16 mouse cellular contexts compared by ENCODE assay signal in the genomic region with DNA sequence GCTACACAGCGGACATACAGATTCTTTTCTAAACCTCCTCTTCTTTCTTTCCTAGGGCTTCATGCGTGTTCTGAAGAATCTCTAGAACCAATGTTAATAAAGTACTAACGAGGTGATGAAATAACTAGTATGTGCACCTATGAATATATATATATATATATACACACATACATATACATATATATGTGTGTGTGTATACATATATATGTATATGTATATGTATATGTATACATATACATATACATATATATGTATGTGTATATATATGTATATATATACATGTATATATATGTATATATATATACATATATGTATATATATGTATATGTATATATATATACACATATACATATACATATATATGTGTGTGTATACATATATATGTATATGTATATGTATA.
"Had no signal": no experiment of that assay in that cellular context is flagged by ENCODE, and none has a peak within 500 bp of the region (broad histone marks: within the 10 kb centered on the region; RNA-seq: fewer than 3 reads in every experiment).

No protein-coding gene starts in this region.

- DNase-seq: heart, postnatal 10 days; heart, postnatal 14 days; heart, postnatal 36 days; heart, postnatal 4 days; kidney, adult 11 months; kidney, adult 18-20 months; kidney, adult 2 months; kidney, adult 8-10 months; kidney, adult 9 months; kidney, postnatal 10 days; kidney, postnatal 14 days; kidney, postnatal 25 days; kidney, postnatal 36 days; kidney, postnatal 4 days; layer of hippocampus, adult 9-11 months; layer of hippocampus, postnatal 36 days had no signal
